Mouse (Mus musculus): ENCODE data around the gene Kcnq5.

- TF ChIP-seq CTCF (IDR thresholded peaks at IDR 0.05; ENCODE audit: low read depth, low read length) (no peak), EP300 (IDR thresholded peaks at IDR 0.05; ENCODE audit: insufficient read depth, low read depth, low read length) (no peak), POLR2A (IDR thresholded peaks at IDR 0.05; ENCODE audit: insufficient read depth, low read length) (no peak)
Measured at GRCm38 (mm10) chr1:21962083-21962471, 335 bp upstream of the Kcnq5 start.

Data from ES-Bruce4 (cell line).